Mouse (Mus musculus) small intestine, adult 2 months (tissue): ENCODE data around the gene Zmiz1.

Experiments
- CTCF ChIP-seq: fragments of 200-500 bp; IDR thresholded peaks from 2 replicates; pipeline ENCODE4 v1.5.1; 2012; ENCODE audit warnings: low read depth, mild to moderate bottlenecking, control low read depth, inconsistent platforms, low read length, moderate library complexity, mixed read lengths; ENCODE audit not compliant: insufficient replicate concordance, insufficient read length; ENCODE audit errors: extremely low read depth
- POLR2A ChIP-seq: fragments of 200-500 bp; IDR thresholded peaks from 2 replicates; pipeline ENCODE4 v1.6.1; 2012; ENCODE audit warnings: low read depth, mild to moderate bottlenecking, control low read depth, inconsistent platforms, low read length, moderate library complexity

GRCm38 (mm10) chr14:25641067-25641466, 182.1 kb downstream of the Zmiz1 start:
- TF ChIP-seq POLR2A (no peak), CTCF (no peak)
